Mouse (Mus musculus) hindbrain, embryonic 15.5 days (tissue): Measurements from ENCODE around the gene Psmd13. TPM values are rescaled to one million over a fixed set of nuclear protein-coding genes. Genes with fewer than 3 reads are reported as not detected.

Source experiments
- ATAC-seq: fragments of 200-750 bp; cut with Nextera tagmentation; 2 replicates; pipeline ENCODE4 v1.8.0; 2017; ENCODE audit warnings: low read depth, moderate number of reproducible peaks, moderate TSS enrichment; ENCODE audit not compliant: low FRiP score
- H3K27ac ChIP-seq: fragments of 300-500 bp; sonication (generic); replicated peaks from 2 replicates; pipeline ENCODE4 v1.5.1; 2015; ENCODE audit warnings: mild to moderate bottlenecking, inconsistent platforms
- H3K27me3 ChIP-seq: fragments of 300-500 bp; sonication (generic); 2 replicates; pipeline ENCODE4 v1.6.1; 2015; ENCODE audit warnings: control low read depth, inconsistent platforms
- H3K36me3 ChIP-seq: fragments of 300-500 bp; sonication (generic); 2 replicates; pipeline ENCODE4 v1.6.1; 2015; ENCODE audit warnings: control low read depth, inconsistent platforms
- H3K4me1 ChIP-seq: fragments of 300-500 bp; sonication (generic); replicated peaks from 2 replicates; pipeline ENCODE4 v1.6.1; 2015; ENCODE audit warnings: control low read depth, inconsistent platforms
- H3K4me2 ChIP-seq: fragments of 300-500 bp; sonication (generic); 2 replicates; pipeline ENCODE4 v1.6.1; 2015; ENCODE audit warnings: moderate library complexity, mild to moderate bottlenecking, inconsistent platforms
- H3K4me3 ChIP-seq: fragments of 300-500 bp; sonication (generic); 2 replicates; pipeline ENCODE4 v1.5.1; 2015; ENCODE audit warnings: mild to moderate bottlenecking, inconsistent platforms
- H3K9ac ChIP-seq: fragments of 300-500 bp; sonication (generic); 2 replicates; pipeline ENCODE4 v1.6.1; 2015; ENCODE audit warnings: inconsistent platforms
- H3K9me3 ChIP-seq: fragments of 300-500 bp; sonication (generic); 2 replicates; pipeline ENCODE4 v1.6.1; 2016; ENCODE audit warnings: control low read depth, inconsistent platforms
- WGBS: fragments of 180-500 bp; shearing (Covaris S2); methylation state at CpG from one replicate; pipeline ENCODE4 v1.1.7; 2015; 5-methylcytosine and 5-hydroxymethylcytosine counted together
- polyA plus RNA-seq: library from polyadenylated mRNA; unstranded; fragments of >200 nt; fragmentation: Nextera tagmentation; extraction: Ambion mirVana; gene quantifications from 2 replicates; pipeline ENCODE4 v1.2.1, GENCODE M21; 2015

The Psmd13 gene
- polyA plus RNA-seq, 1 experiment from 2014 or later: 259 TPM

DNA sequence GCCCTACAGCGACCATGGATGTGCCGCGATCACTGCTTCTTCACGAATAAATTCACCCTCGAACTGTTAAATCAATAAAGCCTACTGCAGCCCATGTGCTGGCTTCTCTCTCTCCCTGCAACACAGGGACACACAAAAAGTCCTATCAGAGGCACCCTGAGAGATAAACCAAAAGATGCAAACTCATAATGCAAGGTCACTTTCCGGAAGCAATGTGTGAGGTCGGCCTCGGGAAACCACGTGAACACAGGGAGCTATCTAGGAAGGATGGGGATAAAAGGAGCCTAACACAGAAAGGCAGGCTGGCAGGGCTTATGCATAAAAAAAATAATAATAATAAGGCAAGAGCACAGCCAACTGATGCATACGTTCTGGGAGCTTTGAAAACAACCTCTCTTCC lies 35.1 kb upstream of the Psmd13 start:
- Histone ChIP-seq H3K9me3 (no peaks in the 10 kb centered on the region), H3K36me3 (no peaks in the 10 kb centered on the region), H3K27me3 (0 out of 2 replicates have a peak, but pooled peaks cover 2% of the 10 kb centered on the region), H3K4me1 (no peaks in the 10 kb centered on the region), H3K9ac (no peak overlapping the region), H3K4me2 (no peak overlapping the region), H3K4me3 (no peak overlapping the region), H3K27ac (no peak overlapping the region)
- 89% methylated on average over 10 of the region's 10 CpGs for WGBS
- ATAC-seq: no peak

- Histone ChIP-seq H3K9me3 (no peaks in the 10 kb centered on the region), H3K27ac (no peak within 1 kb of the TSS), H3K4me1 (no peaks in the 10 kb centered on the region), H3K4me2 (no peak within 1 kb of the TSS), H3K36me3 (peaks cover 11% of the 10 kb centered on the region), H3K4me3 (no peak within 1 kb of the TSS), H3K9ac (no peak within 1 kb of the TSS), H3K27me3 (no peaks in the 10 kb centered on the region)
- ATAC-seq: no peak
- 70% methylated on average over 11 of the region's 11 CpGs for WGBS
Observed at GRCm38 (mm10) chr7:140847755-140848580, 33.8 kb upstream of the Psmd13 start, which contains the start of gene Odf3. Odf3 (plus strand) TSS chr7:140847805.

DNA sequence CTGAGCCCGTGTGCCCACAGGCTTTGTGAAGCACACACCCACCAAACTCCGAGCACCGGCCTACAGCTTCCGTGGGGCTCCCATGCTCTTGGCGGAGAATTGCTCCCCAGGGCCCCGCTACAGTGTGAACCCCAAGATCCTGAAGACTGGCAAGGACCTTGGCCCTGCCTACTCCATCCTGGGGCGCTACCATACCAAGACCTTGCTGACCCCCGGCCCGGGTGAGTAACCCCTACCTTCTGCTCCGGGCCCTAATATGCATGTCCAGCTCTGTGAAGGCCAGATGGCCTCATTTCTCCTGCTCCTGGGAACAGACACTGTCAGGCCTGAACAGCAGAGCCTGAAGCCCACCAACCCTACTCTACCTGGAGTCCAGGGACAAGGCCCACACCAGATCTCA lies 33.2 kb upstream of the Psmd13 start:
- Histone ChIP-seq H3K9ac (no peak overlapping the region), H3K9me3 (no peaks in the 10 kb centered on the region), H3K36me3 (peaks cover 17% of the 10 kb centered on the region), H3K4me2 (no peak overlapping the region), H3K27ac (no peak overlapping the region), H3K27me3 (no peaks in the 10 kb centered on the region), H3K4me3 (no peak overlapping the region), H3K4me1 (no peaks in the 10 kb centered on the region)
- no peak for ATAC-seq
- WGBS: 94% methylated on average over 10 of the region's 10 CpGs

DNA sequence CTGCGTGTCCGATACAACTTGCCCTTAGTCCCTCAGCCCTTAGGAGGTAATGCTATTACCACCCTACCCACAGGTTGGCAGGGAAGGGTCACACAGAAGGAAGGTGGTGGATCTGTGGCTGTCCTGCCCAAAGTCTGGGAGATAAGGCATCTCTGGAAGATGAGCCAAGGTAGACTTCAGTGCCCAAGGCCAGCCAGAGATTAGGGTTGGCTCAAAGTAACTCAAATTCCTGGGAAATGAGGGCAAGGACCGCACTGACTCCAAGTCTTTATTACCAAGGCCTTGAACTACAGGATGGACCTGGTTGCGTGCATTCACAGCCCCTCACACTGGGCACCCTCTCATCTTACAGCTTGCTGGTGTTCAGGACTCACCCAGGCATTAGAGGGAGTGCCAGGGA lies 29.9 kb upstream of the Psmd13 start:
- Histone ChIP-seq H3K27ac (no peak overlapping the region), H3K4me3 (no peak overlapping the region), H3K27me3 (no peaks in the 10 kb centered on the region), H3K4me1 (peaks cover 10% of the 10 kb centered on the region), H3K9ac (no peak overlapping the region), H3K4me2 (no peak overlapping the region), H3K9me3 (no peaks in the 10 kb centered on the region), H3K36me3 (peaks cover 22% of the 10 kb centered on the region)
- 98% methylated on average over 4 of the region's 4 CpGs for WGBS
- ATAC-seq: no peak

- H3K4me3 ChIP-seq: no peak overlapping the region
- ATAC-seq: no peak
- H3K4me1 ChIP-seq: peaks cover 18% of the 10 kb centered on the region
- no peaks in the 10 kb centered on the region for H3K9me3 ChIP-seq
- H3K36me3 ChIP-seq: peaks cover 22% of the 10 kb centered on the region
- no peaks in the 10 kb centered on the region for H3K27me3 ChIP-seq
- no peak overlapping the region for H3K9ac ChIP-seq
- 89% methylated on average over 9 of the region's 9 CpGs for WGBS
- no peak overlapping the region for H3K27ac ChIP-seq
- no peak overlapping the region for H3K4me2 ChIP-seq
Observed at GRCm38 (mm10) chr7:140853386-140853785, 28.4 kb upstream of the Psmd13 start.

- Histone ChIP-seq H3K9ac (no peak overlapping the region), H3K27me3 (no peaks in the 10 kb centered on the region), H3K4me1 (peaks cover 29% of the 10 kb centered on the region), H3K9me3 (no peaks in the 10 kb centered on the region), H3K27ac (no peak overlapping the region), H3K4me3 (no peak overlapping the region), H3K36me3 (peaks cover 26% of the 10 kb centered on the region), H3K4me2 (no peak overlapping the region)
- 94% methylated on average over 18 of the region's 18 CpGs for WGBS
- ATAC-seq: no peak
Observed at GRCm38 (mm10) chr7:140854483-140854882, 27.3 kb upstream of the Psmd13 start.

DNA sequence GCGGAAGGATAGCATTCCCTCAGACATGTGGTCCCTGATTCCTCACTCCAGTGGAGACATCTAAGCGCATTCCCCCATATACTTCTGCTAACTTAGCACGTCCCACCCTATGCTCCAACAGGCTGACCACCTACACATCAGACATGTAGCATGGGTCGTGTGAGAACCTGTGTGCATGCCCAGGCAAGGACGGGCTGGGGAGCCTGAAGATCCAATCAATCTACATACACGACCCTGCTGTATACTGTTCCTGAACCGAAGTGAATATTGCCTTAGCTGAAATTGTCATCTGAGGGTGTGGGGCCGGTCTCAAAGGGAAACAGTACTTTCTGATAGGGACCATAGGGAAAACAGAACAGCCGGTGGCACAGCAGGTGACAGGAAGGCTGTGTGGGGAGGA lies 26.6 kb upstream of the Psmd13 start:
- peak overlapping the region; percentile 90 for H3K4me3 ChIP-seq
- WGBS: 77% methylated on average over 9 of the region's 9 CpGs
- peak overlapping the region; percentile 80 for H3K4me2 ChIP-seq
- peaks cover 31% of the 10 kb centered on the region for H3K36me3 ChIP-seq
- peak overlapping the region; percentile 90 for H3K9ac ChIP-seq
- no peaks in the 10 kb centered on the region for H3K27me3 ChIP-seq
- 0 out of 2 replicates have a peak overlapping the region, but pooled peaks have one; percentile 93 for H3K27ac ChIP-seq
- no peak for ATAC-seq
- peaks cover 36% of the 10 kb centered on the region for H3K4me1 ChIP-seq
- no peaks in the 10 kb centered on the region for H3K9me3 ChIP-seq

DNA sequence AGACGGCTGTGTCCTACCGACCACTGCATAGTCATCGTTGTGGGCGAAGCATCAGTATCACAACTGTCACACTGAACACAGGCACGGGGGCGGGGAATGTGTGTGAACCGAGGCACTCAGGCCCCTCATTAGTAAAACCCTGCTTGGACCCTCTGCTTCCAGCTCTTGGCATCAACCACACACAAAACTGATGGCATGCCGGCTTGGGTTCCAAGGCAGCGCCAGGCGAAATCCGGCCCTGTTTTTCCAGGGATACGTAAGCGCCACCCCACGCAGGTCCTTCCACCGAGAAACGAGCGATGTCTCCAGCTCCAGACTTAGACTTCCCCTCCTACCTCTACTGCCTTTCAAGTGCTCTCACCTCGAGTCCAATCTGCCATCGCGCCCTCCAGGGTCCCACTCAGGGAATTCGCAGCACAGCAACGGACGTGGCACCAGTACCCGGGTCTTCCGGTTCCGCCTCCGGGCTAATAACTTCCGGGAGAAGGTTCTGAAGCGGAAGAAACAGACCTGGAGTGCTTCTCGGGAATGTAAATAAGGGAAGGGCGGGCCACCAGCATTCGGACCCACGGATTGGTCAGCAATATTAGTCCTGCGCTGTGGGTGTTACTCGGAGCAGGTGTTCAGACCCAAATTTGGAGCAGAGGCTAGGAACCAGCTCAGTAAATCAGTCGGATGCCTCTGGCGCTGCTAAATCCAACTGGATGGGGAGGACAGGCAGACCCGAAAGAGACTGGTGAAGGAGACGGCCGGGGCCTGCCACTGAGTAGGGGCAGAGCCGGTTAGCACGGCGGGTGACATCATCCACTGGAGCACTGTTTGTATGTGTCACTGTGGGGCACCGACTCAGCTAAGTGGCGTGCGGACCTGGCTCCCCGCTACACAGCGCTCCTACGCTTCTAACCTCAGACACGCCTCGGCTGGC lies 25.6 kb upstream of the Psmd13 start, which contains the start of gene Gm45785:
Gm45785 (minus strand) TSS at position 472 of the 925 bp plus-strand sequence.
- WGBS: 1% methylated on average over 51 of the region's 51 CpGs
- ATAC-seq: peak; percentile 82
- H3K9me3 ChIP-seq: no peaks in the 10 kb centered on the region
- peaks cover 36% of the 10 kb centered on the region for H3K4me1 ChIP-seq
- peak within 1 kb of the TSS; percentile 80 for H3K4me2 ChIP-seq
- peak within 1 kb of the TSS; percentile 90 for H3K4me3 ChIP-seq
- H3K36me3 ChIP-seq: peaks cover 38% of the 10 kb centered on the region
- peak within 1 kb of the TSS; percentile 93 for H3K27ac ChIP-seq
- H3K27me3 ChIP-seq: no peaks in the 10 kb centered on the region
- peak within 1 kb of the TSS; percentile 90 for H3K9ac ChIP-seq

GRCm38 (mm10) chr7:140856785-140857549 lies 24.8 kb upstream of the Psmd13 start, which contains the start of gene Ric8a:
Ric8a (plus strand) TSS chr7:140856957.
- H3K27ac ChIP-seq: peak within 1 kb of the TSS; percentile 93
- peak within 1 kb of the TSS; percentile 90 for H3K9ac ChIP-seq
- peaks cover 36% of the 10 kb centered on the region for H3K4me1 ChIP-seq
- peak within 1 kb of the TSS; percentile 90 for H3K4me3 ChIP-seq
- peak; percentile 77 for ATAC-seq
- H3K36me3 ChIP-seq: peaks cover 44% of the 10 kb centered on the region
- under 1% methylated on average over 50 of the region's 50 CpGs for WGBS
- no peaks in the 10 kb centered on the region for H3K9me3 ChIP-seq
- H3K4me2 ChIP-seq: peak within 1 kb of the TSS; percentile 80
- no peaks in the 10 kb centered on the region for H3K27me3 ChIP-seq

GRCm38 (mm10) chr7:140857550-140858505 lies 23.9 kb upstream of the Psmd13 start, which contains the start of gene Bet1l:
Bet1l (minus strand) TSS chr7:140857577.
- Histone ChIP-seq H3K27ac (peak within 1 kb of the TSS; percentile 93), H3K27me3 (no peaks in the 10 kb centered on the region), H3K4me1 (peaks cover 36% of the 10 kb centered on the region), H3K36me3 (peaks cover 46% of the 10 kb centered on the region), H3K4me2 (peak within 1 kb of the TSS; percentile 80), H3K4me3 (peak within 1 kb of the TSS; percentile 90), H3K9ac (peak within 1 kb of the TSS; percentile 90), H3K9me3 (no peaks in the 10 kb centered on the region)
- 38% methylated on average over 40 of the region's 40 CpGs for WGBS
- peak; percentile 54 for ATAC-seq
